Mouse (Mus musculus) neural tube, embryonic 11.5 days (tissue): ENCODE measurements at regions not wholly inside any gene's neighbourhood (a gene's known extent, or its start where the extent isn't known, plus 50 kb on each side); places are given as distances from the start of the nearest gene placed in this dataset.

Source experiments
- ATAC-seq: fragments of 200-750 bp; cut with Nextera tagmentation; 2 replicates; pipeline ENCODE4 v1.8.0; 2017; ENCODE audit warnings: moderate number of reproducible peaks, mild to moderate bottlenecking, moderate TSS enrichment, moderate library complexity; ENCODE audit not compliant: insufficient read depth, low FRiP score, low TSS enrichment
- DNase-seq: peaks from one replicate; pipeline ENCODE4 v3.0.0-alpha.2; 2015; ENCODE audit warnings: low spot score
- H3K27ac ChIP-seq: fragments of 300-500 bp; sonication (generic); 2 replicates; pipeline ENCODE4 v1.5.1; 2014; ENCODE audit warnings: low read depth, mild to moderate bottlenecking, low read length
- H3K27me3 ChIP-seq: fragments of 300-500 bp; sonication (generic); 2 replicates; pipeline ENCODE4 v1.6.1; 2014; ENCODE audit warnings: mild to moderate bottlenecking, low read length, mixed read lengths; ENCODE audit not compliant: control insufficient read depth, insufficient read depth
- H3K36me3 ChIP-seq: fragments of 300-500 bp; sonication (generic); 2 replicates; pipeline ENCODE4 v1.6.1; 2014; ENCODE audit warnings: mild to moderate bottlenecking, low read length, moderate library complexity, mixed read lengths; ENCODE audit not compliant: control insufficient read depth, insufficient read depth
- H3K4me1 ChIP-seq: fragments of 300-500 bp; sonication (generic); 2 replicates; pipeline ENCODE4 v1.6.1; 2014; ENCODE audit warnings: low read length, mixed read lengths; ENCODE audit not compliant: control insufficient read depth, insufficient read depth
- H3K4me2 ChIP-seq: fragments of 300-500 bp; sonication (generic); 2 replicates; pipeline ENCODE4 v1.6.1; 2014; ENCODE audit warnings: low read depth, mild to moderate bottlenecking, moderate library complexity
- H3K4me3 ChIP-seq: fragments of 300-500 bp; sonication (generic); 2 replicates; pipeline ENCODE4 v1.5.1; 2014; ENCODE audit warnings: low read depth, low read length
- H3K9ac ChIP-seq: fragments of 300-500 bp; sonication (generic); 2 replicates; pipeline ENCODE4 v1.6.1; 2014; ENCODE audit warnings: mild to moderate bottlenecking, low read length
- H3K9me3 ChIP-seq: fragments of 300-500 bp; sonication (generic); 2 replicates; pipeline ENCODE4 v1.6.1; 2016; ENCODE audit warnings: low read length; ENCODE audit not compliant: control insufficient read depth
- WGBS: fragments of 180-500 bp; shearing (Covaris S2); extraction: QIAGEN DNeasy Blood & Tissue Kit; methylation state at CpG from one replicate; pipeline ENCODE4 v1.1.7; 2014; 5-methylcytosine and 5-hydroxymethylcytosine counted together

DNA sequence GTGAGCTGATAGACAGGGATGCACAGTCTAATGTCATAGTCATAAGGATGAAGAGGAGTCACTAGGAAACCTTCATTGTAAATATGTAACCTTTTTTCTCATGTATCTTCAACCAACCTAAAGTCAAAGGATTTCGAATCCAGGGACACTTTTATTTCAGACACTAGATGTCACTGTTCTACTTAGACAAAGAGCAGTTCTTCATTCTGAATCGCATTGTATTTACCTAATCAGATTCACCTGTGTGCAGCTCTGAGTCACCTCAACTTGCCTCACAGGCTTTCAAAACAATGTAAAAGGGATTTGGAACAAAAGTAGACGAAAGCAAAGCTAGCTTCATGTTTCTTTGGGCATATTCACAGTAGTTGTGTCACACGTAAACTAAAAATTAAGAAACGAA is 57.3 kb upstream of the Erbb4 start:
- H3K4me1 ChIP-seq: no peaks in the 10 kb centered on the region
- ATAC-seq (no peak), DNase-seq (no peak)
- WGBS: 58% methylated on average over 5 of the region's 5 CpGs
- H3K27me3 ChIP-seq: no peaks in the 10 kb centered on the region
- no peak overlapping the region for H3K4me3 ChIP-seq
- H3K36me3 ChIP-seq: no peaks in the 10 kb centered on the region
- H3K9ac ChIP-seq: no peak overlapping the region
- no peaks in the 10 kb centered on the region for H3K9me3 ChIP-seq
- no peak overlapping the region for H3K4me2 ChIP-seq
- no peak overlapping the region for H3K27ac ChIP-seq
